Comparison of ENCODE assay signal across 8 mouse cellular contexts in genomic region chr11:78246318-78247011, GRCm38 (mm10). TPM values are rescaled to one million over a fixed set of nuclear protein-coding genes. Genes with fewer than 3 reads are reported as not detected.
DNase-seq lines count a peak whose midpoint lies in the region; ATAC-seq and TF ChIP-seq lines count a peak whose summit lies in the region.

No protein-coding gene starts in this region.

- H3K9ac ChIP-seq in lung, embryonic 16.5 days (ENCODE audit: low read length): peak overlapping the region; percentile 92; the same call in 1 of the 2 replicates
- no peak overlapping the region for H3K9ac ChIP-seq in limb, embryonic 11.5 days (ENCODE audit: low read length)

- H3K9me3 ChIP-seq in lung, embryonic 16.5 days (ENCODE audit: control insufficient read depth, low read length): no peaks in the 10 kb centered on the region
- no peaks in the 10 kb centered on the region for H3K9me3 ChIP-seq in forebrain, embryonic 10.5 days
- H3K9me3 ChIP-seq in limb, embryonic 11.5 days (ENCODE audit: control insufficient read depth, low read length): no peaks in the 10 kb centered on the region

- no peak for TF ChIP-seq CTCF in olfactory bulb, adult 2 months (IDR thresholded peaks at IDR 0.05; ENCODE audit: insufficient read depth, low read depth, low read length)

- TF ChIP-seq POLR2A in olfactory bulb, adult 2 months (IDR thresholded peaks at IDR 0.05; ENCODE audit: insufficient read depth, low read depth, low read length): no peak

- peaks cover 22% of the 10 kb centered on the region for H3K4me1 ChIP-seq in lung, embryonic 16.5 days (replicated peaks; ENCODE audit: control insufficient read depth, insufficient read depth, low read length)
- H3K4me1 ChIP-seq in forebrain, embryonic 10.5 days: peaks cover 36% of the 10 kb centered on the region
- peaks cover 5% of the 10 kb centered on the region for H3K4me1 ChIP-seq in limb, embryonic 11.5 days (ENCODE audit: control insufficient read depth, insufficient read depth, low read length)
- peaks cover 11% of the 10 kb centered on the region for H3K4me1 ChIP-seq in olfactory bulb, adult 2 months (ENCODE audit: control insufficient read depth, insufficient read depth, low read length)

- WGBS in lung, embryonic 16.5 days: 29% methylated on average over 7 of the region's 7 CpGs
- 55% methylated on average over 7 of the region's 7 CpGs for WGBS in forebrain, embryonic 10.5 days
- 42% methylated on average over 7 of the region's 7 CpGs for WGBS in limb, embryonic 11.5 days
- 32% methylated on average over 7 of the region's 7 CpGs for WGBS in olfactory bulb, adult 2 months

- peak overlapping the region; percentile 83 for H3K4me3 ChIP-seq in lung, embryonic 16.5 days (ENCODE audit: low read length)
- H3K4me3 ChIP-seq in forebrain, embryonic 10.5 days: peak overlapping the region; percentile 91
- peak overlapping the region; percentile 80 for H3K4me3 ChIP-seq in limb, embryonic 11.5 days (ENCODE audit: low read depth, low read length)
- H3K4me3 ChIP-seq in olfactory bulb, adult 2 months (ENCODE audit: insufficient read depth, low read depth, low read length): peak overlapping the region; percentile 75

- no peaks in the 10 kb centered on the region for H3K27me3 ChIP-seq in lung, embryonic 16.5 days (ENCODE audit: control insufficient read depth, insufficient read depth, low read depth, low read length)
- no peaks in the 10 kb centered on the region for H3K27me3 ChIP-seq in forebrain, embryonic 10.5 days (ENCODE audit: poor library complexity, severe bottlenecking)
- H3K27me3 ChIP-seq in limb, embryonic 11.5 days (ENCODE audit: control insufficient read depth, insufficient read depth, low read length): no peaks in the 10 kb centered on the region

- H3K27ac ChIP-seq in lung, embryonic 16.5 days (ENCODE audit: low read length): peak overlapping the region; percentile 92
- H3K27ac ChIP-seq in forebrain, embryonic 10.5 days: peak overlapping the region; percentile 91
- H3K27ac ChIP-seq in limb, embryonic 11.5 days (replicated peaks; ENCODE audit: low read depth, low read length): no peak overlapping the region
- H3K27ac ChIP-seq in olfactory bulb, adult 2 months (ENCODE audit: insufficient read depth, low read depth, low read length): no peak overlapping the region

- peaks cover 9% of the 10 kb centered on the region for H3K36me3 ChIP-seq in lung, embryonic 16.5 days (ENCODE audit: control insufficient read depth, insufficient read depth, low read length)
- H3K36me3 ChIP-seq in forebrain, embryonic 10.5 days (replicated peaks): peaks cover 34% of the 10 kb centered on the region
- no peaks in the 10 kb centered on the region for H3K36me3 ChIP-seq in limb, embryonic 11.5 days (ENCODE audit: control insufficient read depth, insufficient read depth, low read length)

- DNase-seq in lung, postnatal 10 days: no peak
- no peak for DNase-seq in forebrain, embryonic 10.5 days (ENCODE audit: extremely low spot score, low spot score)
- DNase-seq in limb, embryonic 11.5 days (ENCODE audit: low spot score): no peak
- DNase-seq in thymus, postnatal 25 days: no peak
- DNase-seq in adrenal gland, postnatal 25 days: no peak
- DNase-seq in right cerebral cortex, postnatal 14 days: no peak

- no peak for ATAC-seq in lung, embryonic 16.5 days (ENCODE audit: low read depth)
- no peak for ATAC-seq in limb, embryonic 11.5 days (ENCODE audit: insufficient number of reproducible peaks, low FRiP score, low TSS enrichment, low read depth)

- H3K4me2 ChIP-seq in lung, embryonic 16.5 days (ENCODE audit: low read depth, low read length): peak overlapping the region; percentile 82
- H3K4me2 ChIP-seq in limb, embryonic 11.5 days (ENCODE audit: low read depth, severe bottlenecking): peak overlapping the region; percentile 26; the same call in 1 of the 2 replicates

RNA-seq across cellular contexts. Expression of gene Supt6, which starts 0.7 kb away (rescaled TPM):
- polyA plus RNA-seq in lung, embryonic 16.5 days (2015; fragmentation: Nextera tagmentation; extraction: Ambion mirVana): 24.6 and 26.2 TPM in 2 replicates
- polyA plus RNA-seq in forebrain, embryonic 10.5 days (2016; fragmentation: Nextera tagmentation; extraction: Ambion mirVana): 37.1 and 39.2 TPM in 2 replicates
- polyA plus RNA-seq in limb, embryonic 11.5 days (2014; fragmentation: Nextera tagmentation; extraction: Ambion mirVana): 30.8 and 34.1 TPM in 2 replicates
- 62.3 TPM in 1 of 2 replicates, not detected in the other for polyA plus RNA-seq in olfactory bulb, adult 2 months (2012; ENCODE audit: insufficient read depth, insufficient read length, low replicate concordance, missing spikeins)
- total RNA-seq in adrenal gland, postnatal 25 days (2021): 65.2 and 74.6 TPM in 2 replicates

RNA-seq across cellular contexts. Expression of gene Sdf2, which starts 0.9 kb away (rescaled TPM):
- polyA plus RNA-seq in lung, embryonic 16.5 days (2015; fragmentation: Nextera tagmentation; extraction: Ambion mirVana): 81.9 and 84.7 TPM in 2 replicates
- polyA plus RNA-seq in forebrain, embryonic 10.5 days (2016; fragmentation: Nextera tagmentation; extraction: Ambion mirVana): 42.9 and 43.3 TPM in 2 replicates
- polyA plus RNA-seq in limb, embryonic 11.5 days (2014; fragmentation: Nextera tagmentation; extraction: Ambion mirVana): 44.0 and 44.9 TPM in 2 replicates
- polyA plus RNA-seq in olfactory bulb, adult 2 months (2012; ENCODE audit: insufficient read depth, insufficient read length, low replicate concordance, missing spikeins): not detected in 2 replicates
- 96.9 and 111 TPM in 2 replicates for total RNA-seq in adrenal gland, postnatal 25 days (2021)

RNA-seq across cellular contexts. Expression of gene 2610507B11Rik, which starts 15.1 kb away (rescaled TPM):
- polyA plus RNA-seq in lung, embryonic 16.5 days (2015; fragmentation: Nextera tagmentation; extraction: Ambion mirVana): 59.5 and 63.5 TPM in 2 replicates
- polyA plus RNA-seq in forebrain, embryonic 10.5 days (2016; fragmentation: Nextera tagmentation; extraction: Ambion mirVana): 72.5 and 72.7 TPM in 2 replicates
- 71.5 and 72.6 TPM in 2 replicates for polyA plus RNA-seq in limb, embryonic 11.5 days (2014; fragmentation: Nextera tagmentation; extraction: Ambion mirVana)
- 122 and 503 TPM in 2 replicates for polyA plus RNA-seq in olfactory bulb, adult 2 months (2012; ENCODE audit: insufficient read depth, insufficient read length, low replicate concordance, missing spikeins)
- total RNA-seq in adrenal gland, postnatal 25 days (2021): 163 and 168 TPM in 2 replicates

RNA-seq across cellular contexts. Expression of gene BC030499, which starts 44.2 kb away (rescaled TPM):
- 0.13 and 0.35 TPM in 2 replicates for polyA plus RNA-seq in lung, embryonic 16.5 days (2015; fragmentation: Nextera tagmentation; extraction: Ambion mirVana)
- 0.26 and 0.52 TPM in 2 replicates for polyA plus RNA-seq in forebrain, embryonic 10.5 days (2016; fragmentation: Nextera tagmentation; extraction: Ambion mirVana)
- polyA plus RNA-seq in limb, embryonic 11.5 days (2014; fragmentation: Nextera tagmentation; extraction: Ambion mirVana): 0.09 and 0.16 TPM in 2 replicates
- not detected in 2 replicates for polyA plus RNA-seq in olfactory bulb, adult 2 months (2012; ENCODE audit: insufficient read depth, insufficient read length, low replicate concordance, missing spikeins)
- total RNA-seq in adrenal gland, postnatal 25 days (2021): 1.3 and 1.7 TPM in 2 replicates

RNA-seq across cellular contexts. Expression of gene Proca1, which starts 53.3 kb away (rescaled TPM):
- polyA plus RNA-seq in lung, embryonic 16.5 days (2015; fragmentation: Nextera tagmentation; extraction: Ambion mirVana): 5.3 and 6.8 TPM in 2 replicates
- polyA plus RNA-seq in forebrain, embryonic 10.5 days (2016; fragmentation: Nextera tagmentation; extraction: Ambion mirVana): 0.91 and 1.5 TPM in 2 replicates
- 0.84 and 1.3 TPM in 2 replicates for polyA plus RNA-seq in limb, embryonic 11.5 days (2014; fragmentation: Nextera tagmentation; extraction: Ambion mirVana)
- not detected in 2 replicates for polyA plus RNA-seq in olfactory bulb, adult 2 months (2012; ENCODE audit: insufficient read depth, insufficient read length, low replicate concordance, missing spikeins)
- 14.6 and 16.8 TPM in 2 replicates for total RNA-seq in adrenal gland, postnatal 25 days (2021)

Comparison
In these comparisons a context has a peak if more than half of its experiments do, and no peak if none do; other contexts are left out.
1. H3K27ac ChIP-seq: peak in lung, embryonic 16.5 days (single experiment) and forebrain, embryonic 10.5 days (single experiment); none in limb, embryonic 11.5 days (single experiment) and olfactory bulb, adult 2 months (single experiment).
2. Peak in every context shown above with its lines, with median percentiles within 50 percentile points of each other: H3K4me3 ChIP-seq.